Mouse (Mus musculus): ENCODE measurements around the gene Cnksr2. TPM values are rescaled to one million over a fixed set of nuclear protein-coding genes. Genes with fewer than 3 reads are reported as not detected.

Cnksr2 gene
- polyA plus RNA-seq, 2 experiments, result 2.6 to 2.9 TPM

DNA sequence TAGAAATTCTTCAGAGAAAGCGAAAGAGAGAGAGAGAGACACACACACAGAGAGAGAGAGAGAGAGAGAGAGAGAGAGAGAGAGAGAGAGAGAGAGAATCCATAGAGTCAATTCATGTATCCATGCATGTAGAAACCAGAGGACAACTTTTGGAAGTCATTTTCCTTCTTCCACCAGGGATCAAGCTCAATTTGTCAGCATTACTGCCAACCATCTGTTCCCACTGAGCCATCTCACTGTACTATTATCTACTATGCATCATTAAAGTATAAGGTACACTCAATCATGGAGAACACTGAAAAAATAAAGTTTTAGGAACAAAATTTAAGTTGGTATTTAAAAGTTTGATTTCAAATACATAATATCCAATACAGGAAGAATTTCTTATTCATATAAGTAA lies 93.8 kb downstream of the Cnksr2 start:
- Histone ChIP-seq H3K4me1 (ENCODE audit: control insufficient read depth, insufficient read depth, low read length) (no peaks in the 10 kb centered on the region), H3K4me2 (replicated peaks; ENCODE audit: low read depth, low read length, severe bottlenecking) (no peak overlapping the region), H3K27me3 (ENCODE audit: control insufficient read depth, insufficient read depth, low read length) (no peaks in the 10 kb centered on the region), H3K27ac (replicated peaks; ENCODE audit: low read depth, low read length) (no peak overlapping the region), H3K4me3 (replicated peaks; ENCODE audit: low read length) (no peak overlapping the region), H3K36me3 (ENCODE audit: control insufficient read depth, insufficient read depth, low read length) (no peaks in the 10 kb centered on the region), H3K9ac (ENCODE audit: low read depth, low read length, severe bottlenecking) (no peak overlapping the region), H3K9me3 (ENCODE audit: control insufficient read depth, low read length) (no peaks in the 10 kb centered on the region)
- DNase-seq (ENCODE audit: low spot score) (no peak), ATAC-seq (ENCODE audit: low FRiP score, low read depth) (no peak)
- 84% methylated on average over 1 of the region's 1 CpGs for WGBS
- TF ChIP-seq POLR2A (IDR thresholded peaks at IDR 0.05; ENCODE audit: borderline replicate concordance, extremely low read depth, insufficient read depth, insufficient read length), result no peak

DNA sequence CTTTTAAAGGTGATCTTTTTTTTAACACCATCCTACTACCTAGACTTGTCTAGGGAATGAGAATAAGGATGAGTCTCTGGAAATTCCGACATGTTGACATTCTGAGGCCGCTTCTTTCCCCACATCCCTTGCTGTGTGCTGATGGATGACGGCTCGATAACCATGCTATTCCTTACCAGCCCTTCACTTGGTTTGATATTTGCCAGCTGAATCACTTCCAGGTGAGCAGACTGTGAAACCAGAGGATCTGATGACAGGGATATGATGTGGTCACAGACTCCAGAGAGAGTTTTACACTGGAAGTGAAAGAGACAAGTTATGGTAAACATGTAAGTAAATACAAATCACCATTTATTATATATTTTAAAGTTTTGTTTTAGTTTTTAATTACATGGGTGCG lies 98.0 kb downstream of the Cnksr2 start:
- Histone ChIP-seq H3K27ac (replicated peaks; ENCODE audit: low read depth, low read length) (no peak overlapping the region), H3K27me3 (ENCODE audit: control insufficient read depth, insufficient read depth, low read length) (no peaks in the 10 kb centered on the region), H3K9me3 (ENCODE audit: control insufficient read depth, low read length) (no peaks in the 10 kb centered on the region), H3K4me2 (replicated peaks; ENCODE audit: low read depth, low read length, severe bottlenecking) (no peak overlapping the region), H3K9ac (ENCODE audit: low read depth, low read length, severe bottlenecking) (no peak overlapping the region), H3K4me3 (replicated peaks; ENCODE audit: low read length) (no peak overlapping the region), H3K36me3 (ENCODE audit: control insufficient read depth, insufficient read depth, low read length) (no peaks in the 10 kb centered on the region), H3K4me1 (ENCODE audit: control insufficient read depth, insufficient read depth, low read length) (no peaks in the 10 kb centered on the region)
- no peak for DNase-seq (ENCODE audit: low spot score)
- ATAC-seq (ENCODE audit: low FRiP score, low read depth), result no peak
- WGBS, result 78% methylated on average over 5 of the region's 5 CpGs
- no peak for TF ChIP-seq POLR2A (IDR thresholded peaks at IDR 0.05; ENCODE audit: borderline replicate concordance, extremely low read depth, insufficient read depth, insufficient read length)

DNA sequence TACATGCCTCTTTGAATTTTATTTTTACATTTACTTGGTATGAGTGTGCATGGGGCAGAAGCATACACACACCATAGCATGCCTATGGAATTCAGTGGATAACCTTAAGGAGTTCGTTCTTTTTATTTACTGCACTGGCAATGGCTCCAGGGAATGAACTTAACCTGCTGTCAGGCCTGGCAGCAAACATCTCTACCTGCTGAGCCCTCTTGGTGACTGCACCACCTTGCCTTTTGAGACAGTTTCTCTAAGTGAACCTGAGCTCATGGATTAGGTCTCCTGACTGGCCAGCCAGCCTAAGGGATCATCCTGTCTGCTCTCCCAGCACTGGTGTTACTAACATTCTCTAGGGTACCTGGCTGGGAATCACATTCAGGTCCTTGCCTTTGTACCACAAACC lies 106.5 kb downstream of the Cnksr2 start:
- no peak for DNase-seq (ENCODE audit: low spot score)
- no peak for ATAC-seq (ENCODE audit: low FRiP score, low read depth)
- no peaks in the 10 kb centered on the region for H3K36me3 ChIP-seq (ENCODE audit: control insufficient read depth, insufficient read depth, low read length)
- no peaks in the 10 kb centered on the region for H3K27me3 ChIP-seq (ENCODE audit: control insufficient read depth, insufficient read depth, low read length)
- no peak for TF ChIP-seq POLR2A (IDR thresholded peaks at IDR 0.05; ENCODE audit: borderline replicate concordance, extremely low read depth, insufficient read depth, insufficient read length)
- no peak overlapping the region for H3K4me3 ChIP-seq (replicated peaks; ENCODE audit: low read length)
- H3K27ac ChIP-seq (replicated peaks; ENCODE audit: low read depth, low read length), result no peak overlapping the region
- H3K4me1 ChIP-seq (ENCODE audit: control insufficient read depth, insufficient read depth, low read length), result no peaks in the 10 kb centered on the region
- H3K9ac ChIP-seq (ENCODE audit: low read depth, low read length, severe bottlenecking), result no peak overlapping the region
- no peaks in the 10 kb centered on the region for H3K9me3 ChIP-seq (ENCODE audit: control insufficient read depth, low read length)
- WGBS, result 86% methylated on average over 1 of the region's 1 CpGs
- no peak overlapping the region for H3K4me2 ChIP-seq (replicated peaks; ENCODE audit: low read depth, low read length, severe bottlenecking)

DNA sequence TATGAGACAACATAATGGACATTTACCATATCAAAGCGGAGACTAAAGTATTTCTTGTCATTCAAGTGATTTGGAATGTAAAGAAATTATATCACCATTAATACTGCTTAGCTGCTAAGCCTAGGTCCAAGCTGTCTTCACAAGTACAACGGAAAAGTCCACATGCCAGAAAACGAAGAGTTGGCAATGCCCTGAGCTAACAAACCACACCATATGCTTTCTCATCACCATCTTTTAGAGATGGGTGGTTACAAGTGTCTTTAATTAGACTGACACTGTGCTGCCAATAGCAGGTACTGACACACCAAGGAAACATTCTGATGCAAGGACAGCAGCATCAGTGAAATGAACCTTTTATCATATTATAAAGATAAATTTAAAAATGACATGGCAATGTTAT lies 123.0 kb downstream of the Cnksr2 start:
- Histone ChIP-seq H3K36me3 (ENCODE audit: control insufficient read depth, insufficient read depth, low read length) (no peaks in the 10 kb centered on the region), H3K9me3 (ENCODE audit: control insufficient read depth, low read length) (no peaks in the 10 kb centered on the region), H3K27ac (replicated peaks; ENCODE audit: low read depth, low read length) (no peak overlapping the region), H3K4me2 (replicated peaks; ENCODE audit: low read depth, low read length, severe bottlenecking) (no peak overlapping the region), H3K4me1 (ENCODE audit: control insufficient read depth, insufficient read depth, low read length) (no peaks in the 10 kb centered on the region), H3K27me3 (ENCODE audit: control insufficient read depth, insufficient read depth, low read length) (no peaks in the 10 kb centered on the region), H3K4me3 (replicated peaks; ENCODE audit: low read length) (no peak overlapping the region), H3K9ac (ENCODE audit: low read depth, low read length, severe bottlenecking) (no peak overlapping the region)
- ATAC-seq (ENCODE audit: low FRiP score, low read depth), result no peak
- no peak for TF ChIP-seq POLR2A (IDR thresholded peaks at IDR 0.05; ENCODE audit: borderline replicate concordance, extremely low read depth, insufficient read depth, insufficient read length)
- no peak for DNase-seq (ENCODE audit: low spot score)
- WGBS, result 82% methylated on average over 3 of the region's 3 CpGs

DNA sequence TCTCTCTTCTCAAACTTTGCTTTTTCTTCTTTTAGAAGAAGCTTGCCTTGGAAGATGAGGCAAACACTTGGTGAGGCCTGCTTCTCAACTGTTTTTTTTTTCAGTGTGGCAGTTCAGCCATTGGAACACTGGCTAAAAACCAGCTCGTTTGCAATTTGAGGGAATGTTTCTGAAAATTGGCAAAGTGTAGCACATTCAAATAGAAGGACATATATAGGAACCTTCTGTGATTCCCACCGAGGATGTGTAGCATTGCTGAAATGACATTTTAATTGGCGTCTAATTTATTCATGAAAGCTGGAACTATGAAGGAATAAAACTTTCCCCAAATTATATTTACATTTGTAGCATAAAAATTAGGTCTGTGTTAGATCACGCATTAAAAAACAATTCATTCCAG lies 213.1 kb downstream of the Cnksr2 start:
- no peak for TF ChIP-seq POLR2A (IDR thresholded peaks at IDR 0.05; ENCODE audit: borderline replicate concordance, extremely low read depth, insufficient read depth, insufficient read length)
- Histone ChIP-seq H3K36me3 (ENCODE audit: control insufficient read depth, insufficient read depth, low read length) (no peaks in the 10 kb centered on the region), H3K4me3 (replicated peaks; ENCODE audit: low read length) (no peak overlapping the region), H3K27me3 (ENCODE audit: control insufficient read depth, insufficient read depth, low read length) (no peaks in the 10 kb centered on the region), H3K4me2 (replicated peaks; ENCODE audit: low read depth, low read length, severe bottlenecking) (no peak overlapping the region), H3K4me1 (ENCODE audit: control insufficient read depth, insufficient read depth, low read length) (no peaks in the 10 kb centered on the region), H3K9me3 (ENCODE audit: control insufficient read depth, low read length) (no peaks in the 10 kb centered on the region), H3K9ac (ENCODE audit: low read depth, low read length, severe bottlenecking) (no peak overlapping the region), H3K27ac (replicated peaks; ENCODE audit: low read depth, low read length) (no peak overlapping the region)
- 81% methylated on average over 4 of the region's 4 CpGs for WGBS
- no peak for ATAC-seq (ENCODE audit: low FRiP score, low read depth)
- no peak for DNase-seq (ENCODE audit: low spot score)

DNA sequence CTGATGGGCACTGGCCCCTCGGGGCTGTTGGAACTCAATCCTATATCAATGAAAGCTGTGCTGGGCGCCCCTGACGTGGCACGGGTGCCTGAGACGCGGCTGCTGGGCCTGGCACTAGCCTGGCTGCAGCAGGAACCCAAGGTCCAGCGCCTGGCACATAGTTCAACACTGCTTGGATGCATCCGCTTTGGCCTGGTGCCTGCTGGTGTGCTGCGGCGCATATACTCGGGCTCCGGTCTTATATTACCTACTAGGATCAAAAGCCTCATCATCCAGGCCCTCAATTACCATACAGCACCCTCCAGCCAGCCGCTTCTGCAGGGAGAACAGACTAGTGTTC lies 224.2 kb downstream of the Cnksr2 start:
- H3K27me3 ChIP-seq (ENCODE audit: control insufficient read depth, insufficient read depth, low read length), result no peaks in the 10 kb centered on the region
- no peak overlapping the region for H3K27ac ChIP-seq (replicated peaks; ENCODE audit: low read depth, low read length)
- H3K4me3 ChIP-seq (replicated peaks; ENCODE audit: low read length), result no peak overlapping the region
- H3K36me3 ChIP-seq (ENCODE audit: control insufficient read depth, insufficient read depth, low read length), result no peaks in the 10 kb centered on the region
- H3K4me2 ChIP-seq (replicated peaks; ENCODE audit: low read depth, low read length, severe bottlenecking), result no peak overlapping the region
- peaks cover 4% of the 10 kb centered on the region; the same call in 1 of the 2 replicates for H3K4me1 ChIP-seq (ENCODE audit: control insufficient read depth, insufficient read depth, low read length)
- no peaks in the 10 kb centered on the region for H3K9me3 ChIP-seq (ENCODE audit: control insufficient read depth, low read length)
- ATAC-seq (ENCODE audit: low FRiP score, low read depth), result no peak
- TF ChIP-seq POLR2A (IDR thresholded peaks at IDR 0.05; ENCODE audit: borderline replicate concordance, extremely low read depth, insufficient read depth, insufficient read length), result no peak
- no peak for DNase-seq (ENCODE audit: low spot score)
- WGBS, result 86% methylated on average over 13 of the region's 13 CpGs
- no peak overlapping the region for H3K9ac ChIP-seq (ENCODE audit: low read depth, low read length, severe bottlenecking)
